Mouse (Mus musculus): Measurements from ENCODE around the gene Olfr49. TPM values are rescaled to one million over a fixed set of nuclear protein-coding genes. Genes with fewer than 3 reads are reported as not detected.
"Not testable (repeated sequence)": the region's sequence is repeated elsewhere in the genome, so short reads cannot be mapped to it uniquely, and the experiment has no call there.

Olfr49 gene
- polyA plus RNA-seq, 1 experiment, result not detected

GRCm38 (mm10) chr14:54233559-54234143 lies 51.1 kb downstream of the Olfr49 start:
- no peak for TF ChIP-seq POLR2A (IDR thresholded peaks at IDR 0.05; ENCODE audit: extremely low read depth, insufficient read depth, low read length)
- TF ChIP-seq CTCF (IDR thresholded peaks at IDR 0.05; ENCODE audit: extremely low read depth, insufficient read depth, low read length), result no peak
- Histone ChIP-seq H3K4me3 (ENCODE audit: insufficient read depth, low read length) (no peak overlapping the region), H3K4me1 (ENCODE audit: control insufficient read depth, insufficient read depth, low read length) (no peaks in the 10 kb centered on the region), H3K27ac (ENCODE audit: insufficient read depth, low read length) (no peak overlapping the region)

DNA sequence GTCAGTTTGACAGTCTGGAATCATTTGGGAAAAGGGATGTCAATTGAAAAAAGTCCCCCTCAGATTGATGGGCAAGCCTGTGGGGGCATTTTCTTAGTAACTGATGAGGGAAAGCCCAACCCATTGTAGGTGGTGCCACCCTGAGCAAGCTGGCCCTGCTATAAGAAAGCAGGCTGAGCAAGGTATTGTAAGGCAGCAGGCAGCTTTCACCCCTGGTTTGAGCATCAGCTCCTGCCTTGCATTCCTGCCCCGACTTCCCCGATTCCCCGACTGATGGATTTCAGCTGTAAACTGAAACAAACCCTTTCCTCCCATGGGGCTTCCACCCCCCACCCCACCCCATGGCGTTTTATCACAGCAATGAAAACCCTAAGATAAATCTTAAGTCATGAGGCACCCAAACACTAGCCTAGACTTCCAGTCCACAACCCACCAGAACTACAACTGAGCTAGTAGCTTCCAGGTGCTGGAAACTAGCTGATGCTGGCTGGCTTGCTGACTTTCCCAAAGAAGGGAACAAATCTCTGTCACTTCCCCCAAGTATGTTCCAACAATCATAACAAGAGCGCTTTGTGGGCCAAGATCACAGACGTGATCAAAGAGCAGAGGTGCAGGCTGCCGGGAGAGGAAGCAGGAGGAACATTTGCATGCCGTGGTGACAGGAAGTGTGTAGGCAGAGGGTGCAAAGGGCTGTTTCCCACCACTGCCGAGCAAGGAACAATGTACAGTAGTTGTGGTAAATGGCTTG lies 51.8 kb downstream of the Olfr49 start:
- H3K4me1 ChIP-seq (ENCODE audit: control insufficient read depth, insufficient read depth, low read length), result no peaks in the 10 kb centered on the region
- no peak overlapping the region for H3K27ac ChIP-seq (ENCODE audit: insufficient read depth, low read length)
- TF ChIP-seq CTCF (IDR thresholded peaks at IDR 0.05; ENCODE audit: extremely low read depth, insufficient read depth, low read length) (no peak), POLR2A (IDR thresholded peaks at IDR 0.05; ENCODE audit: extremely low read depth, insufficient read depth, low read length) (no peak)
- no peak overlapping the region for H3K4me3 ChIP-seq (ENCODE audit: insufficient read depth, low read length)

GRCm38 (mm10) chr14:54232143-54232542 lies 52.6 kb downstream of the Olfr49 start:
- no peaks in the 10 kb centered on the region for H3K4me1 ChIP-seq (ENCODE audit: control insufficient read depth, insufficient read depth, low read length)
- H3K4me3 ChIP-seq (ENCODE audit: insufficient read depth, low read length), result no peak overlapping the region
- no peak overlapping the region for H3K27ac ChIP-seq (ENCODE audit: insufficient read depth, low read length)
- TF ChIP-seq CTCF (IDR thresholded peaks at IDR 0.05; ENCODE audit: extremely low read depth, insufficient read depth, low read length) (no peak), POLR2A (IDR thresholded peaks at IDR 0.05; ENCODE audit: extremely low read depth, insufficient read depth, low read length) (no peak)

- no peaks in the 10 kb centered on the region for H3K4me1 ChIP-seq (ENCODE audit: control insufficient read depth, insufficient read depth, low read length)
- H3K27ac ChIP-seq (ENCODE audit: insufficient read depth, low read length), result no peak overlapping the region
- no peak overlapping the region for H3K4me3 ChIP-seq (ENCODE audit: insufficient read depth, low read length)
- TF ChIP-seq POLR2A (IDR thresholded peaks at IDR 0.05; ENCODE audit: extremely low read depth, insufficient read depth, low read length) (no peak), CTCF (IDR thresholded peaks at IDR 0.05; ENCODE audit: extremely low read depth, insufficient read depth, low read length) (no peak)
These were observed 53.4 kb downstream of the Olfr49 start for GRCm38 (mm10) chr14:54231176-54231956.

- H3K4me1 ChIP-seq (ENCODE audit: control insufficient read depth, insufficient read depth, low read length), result no peaks in the 10 kb centered on the region
- H3K27ac ChIP-seq (ENCODE audit: insufficient read depth, low read length), result no peak overlapping the region
- no peak overlapping the region for H3K4me3 ChIP-seq (ENCODE audit: insufficient read depth, low read length)
- TF ChIP-seq POLR2A (IDR thresholded peaks at IDR 0.05; ENCODE audit: extremely low read depth, insufficient read depth, low read length) (no peak), CTCF (IDR thresholded peaks at IDR 0.05; ENCODE audit: extremely low read depth, insufficient read depth, low read length) (no peak)
These were observed 54.0 kb downstream of the Olfr49 start for GRCm38 (mm10) chr14:54230638-54231150.

DNA sequence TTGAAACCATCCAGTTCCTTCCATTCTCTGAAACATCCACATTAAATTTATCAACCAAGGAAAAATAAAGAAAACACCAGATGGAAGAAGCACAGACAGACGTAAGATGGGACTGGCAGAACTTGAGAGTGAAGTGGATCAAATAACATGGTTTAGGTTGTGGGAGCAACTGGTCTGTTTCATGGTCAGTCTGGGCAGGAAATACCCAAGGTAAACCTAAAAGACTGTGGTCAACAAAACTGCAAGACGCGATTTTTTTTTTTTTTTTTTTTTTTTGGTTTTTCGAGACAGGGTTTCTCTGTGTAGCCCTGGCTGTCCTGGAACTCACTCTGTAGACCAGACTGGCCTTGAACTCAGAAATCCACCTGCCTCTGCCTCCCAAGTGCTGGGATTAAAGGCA lies 54.9 kb downstream of the Olfr49 start:
- H3K4me3 ChIP-seq (ENCODE audit: insufficient read depth, low read length), result not testable (repeated sequence)

DNA sequence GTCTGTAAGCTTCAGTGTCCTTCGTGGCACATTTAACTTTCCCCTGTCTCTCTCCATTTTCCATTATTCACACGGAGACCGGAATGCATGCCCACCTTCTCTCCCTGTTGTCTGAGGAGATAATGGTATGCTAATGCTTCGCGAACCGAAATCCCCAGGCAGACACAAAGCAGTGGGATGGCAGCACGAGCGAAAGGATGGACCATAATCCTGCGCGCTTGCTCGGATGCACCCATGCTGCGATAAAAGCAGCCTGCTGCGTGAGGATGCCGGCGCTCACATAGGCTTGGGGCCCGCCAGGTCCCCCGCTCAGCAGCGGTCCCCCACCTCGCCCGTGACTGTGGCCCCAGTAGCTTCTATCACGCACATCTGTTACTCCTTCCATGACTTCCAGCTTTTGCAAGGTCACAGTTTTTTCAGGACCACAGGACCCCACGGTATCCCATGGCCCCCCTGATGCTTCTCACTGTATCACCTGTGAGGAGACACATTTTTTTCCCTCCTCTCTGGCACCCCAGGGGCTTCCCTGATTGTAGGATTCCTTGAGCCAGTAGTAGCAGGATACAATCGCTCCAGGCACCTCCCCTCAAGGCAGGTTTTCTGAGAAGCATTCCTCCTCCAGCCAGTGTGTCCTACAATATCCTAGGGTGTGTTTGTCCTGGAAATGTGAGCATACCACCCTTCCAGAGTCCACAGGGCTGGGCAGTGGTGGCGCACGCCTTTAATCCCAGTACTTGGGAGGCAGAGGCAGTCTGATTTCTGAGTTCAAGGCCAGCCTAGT lies 55.6 kb downstream of the Olfr49 start:
- H3K27ac ChIP-seq (ENCODE audit: insufficient read depth, low read length), result no peak overlapping the region
- no peaks in the 10 kb centered on the region for H3K4me1 ChIP-seq (ENCODE audit: control insufficient read depth, insufficient read depth, low read length)
- H3K4me3 ChIP-seq (ENCODE audit: insufficient read depth, low read length), result peak overlapping the region; percentile 26
- TF ChIP-seq CTCF (IDR thresholded peaks at IDR 0.05; ENCODE audit: extremely low read depth, insufficient read depth, low read length), result no peak
- TF ChIP-seq POLR2A (IDR thresholded peaks at IDR 0.05; ENCODE audit: extremely low read depth, insufficient read depth, low read length), result no peak

More for the DNA sequence above, 54.9 kb downstream of the Olfr49 start:
- H3K27ac ChIP-seq (ENCODE audit: insufficient read depth, low read length); H3K4me1 ChIP-seq (ENCODE audit: control insufficient read depth, insufficient read depth, low read length): not testable (repeated sequence)

DNA sequence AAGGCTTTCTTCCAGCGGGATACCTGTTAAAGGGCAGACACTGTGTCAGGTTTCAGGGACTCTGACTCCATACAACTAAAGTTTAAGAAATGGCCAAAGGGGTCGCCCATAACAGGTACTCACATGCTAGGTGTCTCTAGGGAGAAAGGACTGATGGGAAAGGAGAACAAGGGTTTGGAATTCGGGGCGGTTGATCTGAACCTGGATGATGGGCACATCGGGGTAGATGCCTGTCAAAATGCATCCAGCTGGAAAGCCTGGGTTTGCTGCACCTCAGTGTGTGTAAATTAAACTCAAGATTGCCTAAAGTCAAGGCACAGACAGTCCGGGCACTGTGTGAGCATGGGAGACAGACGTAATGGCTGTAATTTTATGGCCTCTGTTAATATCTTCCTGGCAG lies 56.2 kb downstream of the Olfr49 start:
- no peak for TF ChIP-seq CTCF (IDR thresholded peaks at IDR 0.05; ENCODE audit: extremely low read depth, insufficient read depth, low read length)
- TF ChIP-seq POLR2A (IDR thresholded peaks at IDR 0.05; ENCODE audit: extremely low read depth, insufficient read depth, low read length), result no peak
- Histone ChIP-seq H3K27ac (ENCODE audit: insufficient read depth, low read length) (no peak overlapping the region), H3K4me1 (ENCODE audit: control insufficient read depth, insufficient read depth, low read length) (no peaks in the 10 kb centered on the region), H3K4me3 (ENCODE audit: insufficient read depth, low read length) (peak overlapping the region; percentile 26; the same call in 1 of the 2 replicates)

Other genes with a start within 250 kb of the Olfr49 start
- 227 and 267 TPM in 2 replicates for gene Dad1, start 30.8 kb downstream of the Olfr49 start, polyA plus RNA-seq (2012; rRNA removed)
- 47.8 and 55.7 TPM in 2 replicates for gene Abhd4, start 30.8 kb downstream of the Olfr49 start, polyA plus RNA-seq (2012; rRNA removed)
- gene Oxa1l, start 75.9 kb upstream of the Olfr49 start, polyA plus RNA-seq (2012; rRNA removed), result 69.0 and 71.1 TPM in 2 replicates
- 2.5 and 3.1 TPM in 2 replicates for gene Slc7a7, start 132.8 kb upstream of the Olfr49 start, polyA plus RNA-seq (2012; rRNA removed)
- gene Mrpl52, start 142.0 kb upstream of the Olfr49 start, polyA plus RNA-seq (2012; rRNA removed), result 118 and 128 TPM in 2 replicates
- gene Mmp14, start 146.7 kb upstream of the Olfr49 start, polyA plus RNA-seq (2012; rRNA removed), result 11.0 and 11.5 TPM in 2 replicates
- gene Lrp10, start 179.2 kb upstream of the Olfr49 start, polyA plus RNA-seq (2012; rRNA removed), result 33.0 and 33.3 TPM in 2 replicates
- gene Rem2, start 191.2 kb upstream of the Olfr49 start, polyA plus RNA-seq (2012; rRNA removed), result 6.0 and 7.9 TPM in 2 replicates
- 52.6 and 54.8 TPM in 2 replicates for gene Prmt5, start 232.6 kb upstream of the Olfr49 start, polyA plus RNA-seq (2012; rRNA removed)